Mouse (Mus musculus) heart, embryonic 11.5 days (tissue): Measurements from ENCODE around the gene Atp2c2. TPM values are rescaled to one million over a fixed set of nuclear protein-coding genes. Genes with fewer than 3 reads are reported as not detected.

ENCODE experiments used
- ATAC-seq: fragments of 200-750 bp; cut with Nextera tagmentation; replicated peaks from 2 replicates; pipeline ENCODE4 v1.8.0; 2017; ENCODE audit warnings: moderate library complexity; ENCODE audit not compliant: insufficient number of reproducible peaks, low FRiP score, low TSS enrichment
- H3K27ac ChIP-seq: fragments of 300-500 bp; sonication (generic); 2 replicates; pipeline ENCODE4 v1.5.1; 2014; ENCODE audit warnings: mild to moderate bottlenecking, low read depth, low read length
- H3K27me3 ChIP-seq: fragments of 300-500 bp; sonication (generic); 2 replicates; pipeline ENCODE4 v1.6.1; 2014; ENCODE audit warnings: mild to moderate bottlenecking, low read length, mixed read lengths; ENCODE audit not compliant: control insufficient read depth, insufficient read depth
- H3K36me3 ChIP-seq: fragments of 300-500 bp; sonication (generic); 2 replicates; pipeline ENCODE4 v1.6.1; 2014; ENCODE audit warnings: mild to moderate bottlenecking, low read length, moderate library complexity, mixed read lengths; ENCODE audit not compliant: control insufficient read depth, insufficient read depth
- H3K4me1 ChIP-seq: fragments of 300-500 bp; sonication (generic); 2 replicates; pipeline ENCODE4 v1.6.1; 2014; ENCODE audit warnings: low read length; ENCODE audit not compliant: control insufficient read depth, insufficient read depth
- H3K4me2 ChIP-seq: fragments of 300-500 bp; sonication (generic); 2 replicates; pipeline ENCODE4 v1.6.1; 2014; ENCODE audit warnings: mild to moderate bottlenecking, moderate library complexity
- H3K4me3 ChIP-seq: fragments of 300-500 bp; sonication (generic); 2 replicates; pipeline ENCODE4 v1.5.1; 2014; ENCODE audit warnings: low read depth, low read length
- H3K9ac ChIP-seq: fragments of 300-500 bp; sonication (generic); 2 replicates; pipeline ENCODE4 v1.6.1; 2014; ENCODE audit warnings: mild to moderate bottlenecking, low read depth, low read length, moderate library complexity
- H3K9me3 ChIP-seq: fragments of 300-500 bp; sonication (generic); replicated peaks from 2 replicates; pipeline ENCODE4 v1.6.1; 2016; ENCODE audit warnings: low read length; ENCODE audit not compliant: control insufficient read depth
- WGBS: fragments of 180-500 bp; shearing (Covaris S2); extraction: QIAGEN DNeasy Blood & Tissue Kit; methylation state at CpG from one replicate; pipeline ENCODE4 v1.1.7; 2014; ENCODE audit not compliant: insufficient replicate concordance; 5-methylcytosine and 5-hydroxymethylcytosine counted together
- polyA plus RNA-seq: library from polyadenylated mRNA; unstranded; fragments of >200 nt; fragmentation: Nextera tagmentation; extraction: Ambion mirVana; gene quantifications from 2 replicates; pipeline ENCODE4 v1.2.1, GENCODE M21; 2014

The Atp2c2 gene
- polyA plus RNA-seq, 1 experiment from 2014 or later: 0.14 TPM

DNA sequence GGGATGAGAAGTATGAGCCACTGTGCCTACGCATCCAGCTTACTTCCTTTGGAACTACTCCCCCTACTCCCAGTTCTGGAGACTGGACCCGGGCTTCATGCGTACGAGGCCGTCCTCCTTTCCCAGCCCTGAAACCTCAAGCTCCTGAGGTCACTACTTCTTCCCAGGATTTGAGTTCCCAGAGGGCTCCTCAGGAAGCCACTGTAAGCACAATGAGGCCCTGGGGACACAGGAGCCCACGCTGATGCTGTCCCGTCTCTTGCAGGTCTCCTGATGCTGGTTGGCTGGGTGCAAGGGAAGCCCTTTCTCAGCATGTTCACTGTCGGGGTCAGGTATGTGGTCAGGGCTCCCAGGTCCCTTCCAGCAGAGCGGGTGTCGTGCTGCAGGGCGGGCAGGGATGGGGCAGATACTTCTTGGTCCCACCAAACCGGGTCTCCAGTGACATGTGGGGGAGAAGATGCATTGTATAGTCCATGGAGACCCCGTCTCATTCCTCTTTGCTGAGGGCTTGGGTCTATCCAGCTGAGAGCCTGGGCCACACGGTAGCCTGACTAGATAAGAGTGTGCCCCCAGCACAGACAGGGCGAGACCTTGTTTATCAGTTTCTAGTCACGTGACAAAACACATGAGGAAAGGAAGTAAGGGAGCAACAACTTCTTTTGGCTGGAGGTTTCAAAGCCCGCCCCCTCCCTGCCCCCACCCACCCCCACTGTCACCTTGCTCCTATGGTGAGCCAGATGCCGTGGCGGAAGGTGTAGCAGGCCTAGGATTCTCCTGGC lies 38.5 kb downstream of the Atp2c2 start:
- WGBS: 59% methylated on average over 19 of the region's 19 CpGs
- Histone ChIP-seq H3K4me1 (0 out of 2 replicates have a peak, but pooled peaks cover 9% of the 10 kb centered on the region), H3K27ac (no peak overlapping the region)

DNA sequence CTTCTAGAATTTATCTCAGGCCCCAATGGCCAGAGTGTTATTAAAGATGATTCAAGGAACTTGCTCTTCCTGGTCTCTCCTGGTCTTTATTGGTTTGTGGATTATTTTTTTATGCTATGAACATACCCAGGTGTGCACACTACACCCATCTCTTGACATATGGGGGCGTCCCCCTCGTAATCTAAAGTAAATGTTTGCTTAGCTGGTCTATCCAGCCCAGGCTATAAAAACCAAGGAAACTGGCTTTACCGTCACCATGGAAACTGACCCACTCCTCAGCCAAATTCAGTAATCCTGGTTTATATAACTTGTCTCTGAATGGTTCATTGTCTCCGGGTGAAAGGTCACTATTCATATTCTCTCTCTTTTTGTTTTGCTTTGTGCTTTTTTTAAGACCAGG lies 40.8 kb downstream of the Atp2c2 start:
- no peak overlapping the region for H3K9ac ChIP-seq
- H3K36me3 ChIP-seq: no peaks in the 10 kb centered on the region
- no peak overlapping the region for H3K4me2 ChIP-seq
- H3K9me3 ChIP-seq: no peaks in the 10 kb centered on the region
- ATAC-seq: no peak
- 0 out of 2 replicates have a peak, but pooled peaks cover 6% of the 10 kb centered on the region for H3K4me1 ChIP-seq
- H3K27me3 ChIP-seq: 0 out of 2 replicates have a peak, but pooled peaks cover 3% of the 10 kb centered on the region
- no peak overlapping the region for H3K4me3 ChIP-seq
- 70% methylated on average over 4 of the region's 4 CpGs for WGBS
- H3K27ac ChIP-seq: no peak overlapping the region

More for the DNA sequence above, 38.5 kb downstream of the Atp2c2 start:
- H3K36me3 ChIP-seq: no peaks in the 10 kb centered on the region
- no peak overlapping the region for H3K4me2 ChIP-seq
- no peak overlapping the region for H3K9ac ChIP-seq
- H3K4me3 ChIP-seq: no peak overlapping the region
- H3K9me3 ChIP-seq: no peaks in the 10 kb centered on the region
- ATAC-seq: no peak
- H3K27me3 ChIP-seq: 0 out of 2 replicates have a peak, but pooled peaks cover 3% of the 10 kb centered on the region

DNA sequence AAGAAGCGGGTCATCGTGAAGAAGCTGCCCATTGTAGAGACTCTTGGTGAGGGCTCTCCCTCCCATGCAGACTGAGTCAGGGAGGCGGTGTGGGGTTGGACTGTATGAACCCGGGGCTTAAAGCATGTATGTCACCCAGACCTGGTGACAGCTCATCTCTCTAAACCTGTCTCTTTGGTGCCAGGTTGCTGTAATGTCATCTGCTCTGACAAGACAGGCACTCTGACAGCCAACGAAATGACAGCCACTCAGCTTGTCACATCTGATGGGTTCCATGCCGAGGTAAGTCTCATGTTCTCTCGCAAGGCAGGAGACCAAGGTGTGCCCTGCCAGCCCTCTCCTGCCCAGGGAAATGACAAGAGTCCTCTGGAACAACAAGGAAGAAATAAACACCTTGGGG lies 42.6 kb downstream of the Atp2c2 start:
- H3K27me3 ChIP-seq: 0 out of 2 replicates have a peak, but pooled peaks cover 3% of the 10 kb centered on the region
- no peak for ATAC-seq
- H3K4me2 ChIP-seq: no peak overlapping the region
- 0 out of 2 replicates have a peak, but pooled peaks cover 6% of the 10 kb centered on the region for H3K4me1 ChIP-seq
- 66% methylated on average over 7 of the region's 7 CpGs for WGBS
- H3K27ac ChIP-seq: no peak overlapping the region
- no peaks in the 10 kb centered on the region for H3K9me3 ChIP-seq
- H3K9ac ChIP-seq: no peak overlapping the region
- H3K4me3 ChIP-seq: no peak overlapping the region
- no peaks in the 10 kb centered on the region for H3K36me3 ChIP-seq

DNA sequence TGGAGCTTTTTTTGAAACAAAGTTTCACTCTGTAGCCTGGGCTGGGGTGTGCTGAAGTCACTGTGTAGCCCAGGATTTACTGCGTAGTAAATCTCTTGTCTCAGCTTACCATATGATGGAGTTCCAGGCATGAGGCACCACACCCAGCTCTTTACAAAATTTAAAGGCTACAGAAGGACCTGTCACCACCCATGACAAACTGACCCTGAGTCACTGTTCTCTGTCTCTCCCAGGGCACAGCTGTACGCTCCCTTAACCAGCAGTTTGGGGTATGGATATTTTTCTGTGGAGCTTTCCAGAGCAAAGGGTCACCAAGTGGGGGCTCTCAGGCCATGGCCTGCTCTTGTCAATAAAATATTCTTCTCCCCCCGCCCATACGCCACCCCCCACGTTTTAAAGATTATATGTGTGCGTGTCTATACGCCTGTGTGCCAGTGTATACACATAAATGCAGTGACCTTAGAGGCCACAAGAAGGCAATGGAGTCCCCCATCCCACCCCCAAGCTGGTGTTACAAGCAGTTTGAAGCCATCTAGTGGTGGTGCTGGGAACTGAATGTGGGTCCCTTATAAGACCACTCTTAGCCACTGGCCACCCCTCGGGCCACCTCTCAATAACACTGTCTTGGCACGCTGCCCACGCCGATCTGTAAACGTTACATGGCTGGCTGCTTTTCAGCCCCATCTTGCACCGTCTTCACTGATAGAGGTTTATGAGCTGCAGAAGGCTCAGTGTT lies 43.6 kb downstream of the Atp2c2 start:
- no peak overlapping the region for H3K27ac ChIP-seq
- 0 out of 2 replicates have a peak, but pooled peaks cover 3% of the 10 kb centered on the region for H3K27me3 ChIP-seq
- 0 out of 2 replicates have a peak, but pooled peaks have one; percentile 45 for ATAC-seq
- no peak overlapping the region for H3K9ac ChIP-seq
- no peak overlapping the region for H3K4me2 ChIP-seq
- 0 out of 2 replicates have a peak, but pooled peaks cover 6% of the 10 kb centered on the region for H3K4me1 ChIP-seq
- 53% methylated on average over 13 of the region's 13 CpGs for WGBS
- no peaks in the 10 kb centered on the region for H3K36me3 ChIP-seq
- H3K9me3 ChIP-seq: no peaks in the 10 kb centered on the region
- H3K4me3 ChIP-seq: no peak overlapping the region

DNA sequence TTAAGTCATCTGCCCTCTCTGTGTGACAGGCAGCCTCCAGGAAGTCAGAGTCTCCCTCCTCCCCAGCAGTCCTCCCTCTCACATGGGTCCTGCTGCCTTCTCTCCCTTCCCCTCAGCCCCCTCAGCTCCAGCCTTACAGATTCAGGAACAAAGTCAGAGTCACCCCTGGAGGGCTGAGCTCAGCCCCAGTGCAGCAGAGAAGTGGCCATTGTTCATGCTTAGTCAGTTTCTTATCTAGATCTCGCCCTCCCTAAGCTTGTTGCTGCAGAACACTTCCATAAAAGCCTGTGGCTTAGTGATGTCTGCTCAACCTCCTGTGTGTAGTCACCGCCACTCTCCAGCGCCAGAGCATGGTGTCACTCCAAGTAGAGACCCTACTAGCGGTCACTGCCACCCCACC lies 44.8 kb downstream of the Atp2c2 start:
- WGBS: 43% methylated on average over 4 of the region's 4 CpGs
- 0 out of 2 replicates have a peak, but pooled peaks cover 3% of the 10 kb centered on the region for H3K4me1 ChIP-seq
- no peaks in the 10 kb centered on the region for H3K9me3 ChIP-seq
- H3K4me2 ChIP-seq: no peak overlapping the region
- ATAC-seq: no peak
- H3K36me3 ChIP-seq: no peaks in the 10 kb centered on the region
- H3K27me3 ChIP-seq: no peaks in the 10 kb centered on the region
- H3K4me3 ChIP-seq: no peak overlapping the region
- no peak overlapping the region for H3K9ac ChIP-seq
- no peak overlapping the region for H3K27ac ChIP-seq

DNA sequence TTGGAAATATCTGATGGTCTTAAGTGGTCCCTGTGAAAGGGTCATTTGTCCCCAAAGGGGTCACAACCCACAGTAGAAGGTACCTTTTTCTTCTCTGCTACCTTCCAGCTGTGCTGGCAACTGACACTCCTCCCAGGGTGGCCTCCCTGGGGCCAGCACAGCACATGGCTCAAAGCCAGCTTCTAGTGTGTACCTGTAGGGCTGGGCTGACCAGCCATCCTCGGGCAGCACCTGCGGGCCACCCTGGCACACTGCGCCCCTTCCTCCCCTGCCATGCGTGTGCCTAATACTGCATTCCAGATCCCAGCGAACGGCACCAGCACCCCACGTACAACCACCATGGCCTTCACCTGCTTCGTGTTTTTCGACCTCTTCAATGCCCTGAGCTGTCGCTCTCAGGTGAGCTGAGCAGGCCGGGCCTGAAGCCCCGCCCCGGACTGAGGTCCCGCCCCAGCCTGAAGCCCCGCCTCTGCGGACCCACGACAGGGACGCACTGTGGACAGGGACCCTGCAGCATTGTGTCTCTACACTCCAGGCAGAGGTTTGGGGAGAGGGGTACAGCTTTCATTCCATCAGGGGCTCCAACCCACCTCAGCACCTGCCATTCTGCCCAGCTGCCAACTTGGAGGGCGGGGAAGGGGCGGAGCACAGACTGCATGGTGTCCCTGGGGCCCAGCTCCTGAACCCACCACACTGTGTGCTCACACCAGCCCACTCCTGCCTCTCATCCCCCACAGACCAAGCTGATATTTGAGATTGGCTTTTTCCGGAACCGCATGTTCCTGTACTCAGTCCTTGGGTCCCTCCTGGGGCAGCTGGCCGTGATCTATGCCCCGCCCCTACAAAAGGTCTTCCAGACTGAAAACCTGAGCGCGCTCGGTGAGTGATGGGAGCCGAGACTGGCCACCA lies 55.7 kb downstream of the Atp2c2 start:
- H3K9ac ChIP-seq: no peak overlapping the region

DNA sequence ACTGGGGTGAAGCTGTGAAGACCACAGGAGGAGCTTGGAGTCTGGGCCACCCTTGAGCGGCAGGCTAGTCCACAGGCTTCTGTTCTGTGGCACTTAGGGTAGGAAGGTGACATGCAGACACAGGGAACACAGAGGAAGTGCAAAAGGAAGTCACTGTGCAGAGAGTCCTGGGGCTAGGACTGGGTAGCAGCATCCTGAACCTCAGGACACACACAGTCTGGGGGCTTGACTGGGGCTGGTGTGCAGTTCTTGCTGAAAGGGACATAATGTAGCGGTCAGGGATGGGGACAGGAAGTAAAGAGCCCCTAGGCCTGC lies 56.3 kb downstream of the Atp2c2 start:
- H3K27me3 ChIP-seq: peaks cover 5% of the 10 kb centered on the region
- H3K4me1 ChIP-seq: peaks cover 13% of the 10 kb centered on the region
- H3K9ac ChIP-seq: no peak overlapping the region
- H3K27ac ChIP-seq: no peak overlapping the region
- WGBS: 52% methylated on average over 2 of the region's 2 CpGs
- H3K9me3 ChIP-seq: no peaks in the 10 kb centered on the region
- peak overlapping the region; percentile 53 for H3K4me2 ChIP-seq
- no peak overlapping the region for H3K4me3 ChIP-seq
- ATAC-seq: no peak
- no peaks in the 10 kb centered on the region for H3K36me3 ChIP-seq

More for the DNA sequence above, 55.7 kb downstream of the Atp2c2 start:
- WGBS: 16% methylated on average over 28 of the region's 28 CpGs
- peak overlapping the region; percentile 22; the same call in 1 of the 2 replicates for H3K4me3 ChIP-seq
- peaks cover 7% of the 10 kb centered on the region for H3K27me3 ChIP-seq
- H3K9me3 ChIP-seq: no peaks in the 10 kb centered on the region
- no peak overlapping the region for H3K27ac ChIP-seq
- ATAC-seq: no peak; the same call in 1 of the 2 replicates
- peak overlapping the region; percentile 53 for H3K4me2 ChIP-seq
- peaks cover 13% of the 10 kb centered on the region for H3K4me1 ChIP-seq
- no peaks in the 10 kb centered on the region for H3K36me3 ChIP-seq

DNA sequence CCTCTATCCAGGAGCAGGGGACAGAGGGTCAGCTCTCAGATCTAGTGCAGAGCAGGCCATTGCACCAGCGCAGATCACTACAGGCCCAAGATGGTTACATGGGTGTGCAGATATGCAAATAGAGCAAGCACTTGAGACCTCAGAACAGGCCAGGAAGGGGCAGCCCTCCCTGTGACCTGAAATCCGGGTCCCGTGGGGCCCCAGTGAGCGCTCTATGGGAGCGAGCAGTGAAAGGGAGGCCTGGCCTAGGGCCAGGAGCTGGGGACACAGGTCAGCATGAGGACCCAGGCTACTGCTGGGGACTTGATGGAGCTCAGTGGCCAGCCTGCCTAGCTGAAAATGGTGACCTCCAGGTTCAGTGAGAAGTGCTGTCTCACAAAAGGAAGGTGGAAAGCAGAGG lies 56.7 kb downstream of the Atp2c2 start:
- peaks cover 3% of the 10 kb centered on the region; the same call in 1 of the 2 replicates for H3K27me3 ChIP-seq
- WGBS: 42% methylated on average over 5 of the region's 5 CpGs
- H3K9me3 ChIP-seq: no peaks in the 10 kb centered on the region
- no peak overlapping the region for H3K4me2 ChIP-seq
- no peak overlapping the region for H3K9ac ChIP-seq
- no peak overlapping the region for H3K4me3 ChIP-seq
- H3K36me3 ChIP-seq: peaks cover 2% of the 10 kb centered on the region; the same call in 1 of the 2 replicates
- peaks cover 13% of the 10 kb centered on the region for H3K4me1 ChIP-seq
- no peak for ATAC-seq
- no peak overlapping the region for H3K27ac ChIP-seq
